In genomic region chr3:50442341-50443292, GRCm38 (mm10) we compare ENCODE assay signal across 8 mouse cellular contexts. TPM values are rescaled to one million over a fixed set of nuclear protein-coding genes. Genes with fewer than 3 reads are reported as not detected.
DNase-seq lines count a peak whose midpoint lies in the region; ATAC-seq and TF ChIP-seq lines count a peak whose summit lies in the region.

No protein-coding gene starts in this region.

- peak overlapping the region; percentile 59 for H3K4me3 ChIP-seq in bone marrow, adult 2 months (replicated peaks; ENCODE audit: control insufficient read depth, low read depth, low read length)
- 0 out of 2 replicates have a peak overlapping the region, but pooled peaks have one; percentile 28 for H3K4me3 ChIP-seq in hindbrain, embryonic 12.5 days
- peak overlapping the region; percentile 33; the same call in 1 of the 2 replicates for H3K4me3 ChIP-seq in midbrain, embryonic 13.5 days (replicated peaks)

- H3K4me1 ChIP-seq in bone marrow, adult 2 months (ENCODE audit: control insufficient read depth, insufficient read depth, low read length) = peaks cover 1% of the 10 kb centered on the region; the same call in 1 of the 2 replicates
- peaks cover 7% of the 10 kb centered on the region for H3K4me1 ChIP-seq in hindbrain, embryonic 12.5 days
- H3K4me1 ChIP-seq in midbrain, embryonic 13.5 days (replicated peaks) = peaks cover 21% of the 10 kb centered on the region

- no peaks in the 10 kb centered on the region for H3K36me3 ChIP-seq in hindbrain, embryonic 12.5 days
- no peaks in the 10 kb centered on the region for H3K36me3 ChIP-seq in midbrain, embryonic 13.5 days

- H3K9me3 ChIP-seq in hindbrain, embryonic 12.5 days (replicated peaks) = no peaks in the 10 kb centered on the region
- no peaks in the 10 kb centered on the region for H3K9me3 ChIP-seq in midbrain, embryonic 13.5 days

- H3K27ac ChIP-seq in bone marrow, adult 2 months (ENCODE audit: control insufficient read depth, insufficient read depth, low read depth, low read length, poor library complexity) = peak overlapping the region; percentile 90
- H3K27ac ChIP-seq in hindbrain, embryonic 12.5 days = no peak overlapping the region
- no peak overlapping the region for H3K27ac ChIP-seq in midbrain, embryonic 13.5 days

- 79% methylated on average over 19 of the region's 19 CpGs for WGBS in bone marrow, adult 2 months
- 72% methylated on average over 19 of the region's 19 CpGs for WGBS in hindbrain, embryonic 12.5 days
- 69% methylated on average over 19 of the region's 19 CpGs for WGBS in midbrain, embryonic 13.5 days

- no peak for TF ChIP-seq CTCF in bone marrow, adult 2 months (IDR thresholded peaks at IDR 0.05; ENCODE audit: control insufficient read depth, insufficient read depth, low read length)

- H3K9ac ChIP-seq in hindbrain, embryonic 12.5 days = 0 out of 2 replicates have a peak overlapping the region, but pooled peaks have one; percentile 27
- peak overlapping the region; percentile 29 for H3K9ac ChIP-seq in midbrain, embryonic 13.5 days (replicated peaks)

- DNase-seq in kidney, postnatal 14 days = peak; percentile 7
- DNase-seq in kidney, postnatal 36 days = no peak
- no peak for DNase-seq in spleen, postnatal 14 days (ENCODE audit: low spot score in 2 of 2)
- no peak for DNase-seq in layer of hippocampus, adult 9-11 months
- no peak for DNase-seq in layer of hippocampus, adult 11-12 months (ENCODE audit: low spot score)

- H3K4me2 ChIP-seq in hindbrain, embryonic 12.5 days (replicated peaks) = peak overlapping the region; percentile 57
- peak overlapping the region; percentile 59 for H3K4me2 ChIP-seq in midbrain, embryonic 13.5 days (replicated peaks)

- ATAC-seq in hindbrain, embryonic 12.5 days (ENCODE audit: low FRiP score) = peak; percentile 38
- ATAC-seq in midbrain, embryonic 13.5 days = peak; percentile 38; the same call in 1 of the 2 replicates

- H3K27me3 ChIP-seq in hindbrain, embryonic 12.5 days = peaks cover 3% of the 10 kb centered on the region; the same call in 1 of the 2 replicates
- H3K27me3 ChIP-seq in midbrain, embryonic 13.5 days = no peaks in the 10 kb centered on the region

- no peak for TF ChIP-seq POLR2A in bone marrow, adult 2 months (IDR thresholded peaks at IDR 0.05; ENCODE audit: borderline replicate concordance, control insufficient read depth, low read depth, low read length)

RNA-seq across cellular contexts. Expression of gene Slc7a11, which starts 0.8 kb away (rescaled TPM):
- 1.1 and 1.4 TPM in 2 replicates for polyA plus RNA-seq in bone marrow, adult 2 months (2011; ENCODE audit: insufficient read depth, insufficient read length, low replicate concordance, missing spikeins)
- polyA plus RNA-seq in hindbrain, embryonic 12.5 days (2016; fragmentation: Nextera tagmentation; extraction: Ambion mirVana) = 1.3 and 1.6 TPM in 2 replicates
- 1.4 and 1.7 TPM in 2 replicates for polyA plus RNA-seq in midbrain, embryonic 13.5 days (2015; fragmentation: Nextera tagmentation; extraction: Ambion mirVana)
